Mouse (Mus musculus) liver, embryonic 14.5 days (tissue): ENCODE measurements around the gene Obscn. TPM values are rescaled to one million over a fixed set of nuclear protein-coding genes. Genes with fewer than 3 reads are reported as not detected.

Source experiments
- ATAC-seq: fragments of 200-750 bp; cut with Nextera tagmentation; 2 replicates; pipeline ENCODE4 v1.8.0; 2017; ENCODE audit warnings: moderate number of reproducible peaks, mild to moderate bottlenecking, moderate library complexity; ENCODE audit not compliant: insufficient read depth
- DNase-seq, 3 experiments: peaks; one replicate each; pipeline ENCODE4 v3.0.0-alpha.2; 2012 to 2013; ENCODE audit warnings: low read depth in 3 of 3, low spot score in 3 of 3
- H3K27ac ChIP-seq: fragments of 300-500 bp; sonication (generic); 2 replicates; pipeline ENCODE4 v1.5.1; 2014; ENCODE audit warnings: moderate library complexity, mild to moderate bottlenecking, control low read depth, inconsistent platforms
- H3K27me3 ChIP-seq: fragments of 300-500 bp; sonication (generic); 2 replicates; pipeline ENCODE4 v1.6.1; 2014; ENCODE audit warnings: mild to moderate bottlenecking, low read length, moderate library complexity; ENCODE audit not compliant: control insufficient read depth, insufficient read depth
- H3K36me3 ChIP-seq: fragments of 300-500 bp; sonication (generic); replicated peaks from 2 replicates; pipeline ENCODE4 v1.6.1; 2014; ENCODE audit warnings: low read depth; ENCODE audit not compliant: control insufficient read depth, insufficient read depth
- H3K4me1 ChIP-seq, 2 experiments: fragments of 200-500 bp in 1 of 2; fragments of 300-500 bp in 1 of 2; sonication (generic) in 1 of 2; replicated peaks; 2 replicates each; pipeline ENCODE4 v1.6.1; 2012 to 2014; ENCODE audit warnings: antibody characterized with exemption in 1 of 2, inconsistent platforms in 1 of 2, low read length in 1 of 2; ENCODE audit not compliant: control insufficient read depth in 2 of 2, insufficient read depth in 2 of 2
- H3K4me2 ChIP-seq: fragments of 300-500 bp; sonication (generic); 2 replicates; pipeline ENCODE4 v1.6.1; 2014; ENCODE audit warnings: low read depth, mild to moderate bottlenecking, control low read depth, moderate library complexity
- H3K4me3 ChIP-seq, 2 experiments: fragments of 200-500 bp in 1 of 2; fragments of 300-500 bp in 1 of 2; sonication (generic) in 1 of 2; 2 replicates each; pipeline ENCODE4 v1.5.1; 2012 to 2014; ENCODE audit warnings: low read depth in 2 of 2, low read length in 2 of 2, mild to moderate bottlenecking in 2 of 2, control low read depth in 1 of 2, inconsistent platforms in 1 of 2, moderate library complexity in 1 of 2; ENCODE audit not compliant: insufficient read depth in 1 of 2
- H3K9ac ChIP-seq: fragments of 300-500 bp; sonication (generic); replicated peaks from 2 replicates; pipeline ENCODE4 v1.6.1; 2014; ENCODE audit warnings: mild to moderate bottlenecking, control low read depth, moderate library complexity
- H3K9me3 ChIP-seq: fragments of 300-500 bp; sonication (generic); 2 replicates; pipeline ENCODE4 v1.6.1; 2016; ENCODE audit warnings: low read length, mixed read lengths; ENCODE audit not compliant: control insufficient read depth
- CTCF ChIP-seq: IDR thresholded peaks from 2 replicates; pipeline ENCODE4 v1.5.1; 2016; ENCODE audit warnings: antibody characterized with exemption, low read depth, control low read depth
- EP300 ChIP-seq: IDR thresholded peaks from 2 replicates; pipeline ENCODE4 v1.6.1; 2016; ENCODE audit warnings: antibody characterized with exemption, low read depth
- WGBS: fragments of 180-500 bp; shearing (Covaris S2); extraction: QIAGEN DNeasy Blood & Tissue Kit; methylation state at CpG from one replicate; pipeline ENCODE4 v1.1.7; 2014; ENCODE audit not compliant: insufficient replicate concordance; 5-methylcytosine and 5-hydroxymethylcytosine counted together
- polyA plus RNA-seq, 2 experiments: library from polyadenylated mRNA; depleted of rRNA in 1 of 2; stranded (reverse) in 1 of 2; unstranded in 1 of 2; fragments of >200 nt; fragmentation: Nextera tagmentation in 1 of 2; extraction: Ambion mirVana in 1 of 2; gene quantifications; 2 replicates each; pipeline versions ENCODE4 v1.2.1 to v1.2.3; 2012 to 2014

Gene Obscn
- polyA plus RNA-seq, 2 experiments: 0.06 to 0.11 TPM

- no peak for DNase-seq
- Histone ChIP-seq H3K4me1 (0 out of 4 replicates have a peak, but pooled peaks cover 0 to 4% of the 10 kb centered on the region in 2 experiments), H3K4me3 (no peak overlapping the region), H3K4me2 (no peak overlapping the region), H3K27me3 (no peaks in the 10 kb centered on the region), H3K27ac (no peak overlapping the region), H3K9ac (no peak overlapping the region), H3K9me3 (no peaks in the 10 kb centered on the region), H3K36me3 (no peaks in the 10 kb centered on the region)
- no peak for ATAC-seq
- WGBS: 63% methylated on average over 6 of the region's 6 CpGs
- no peak for TF ChIP-seq EP300
- no peak for TF ChIP-seq CTCF
Observed at GRCm38 (mm10) chr11:58969659-58970058, 166.5 kb downstream of the Obscn start.

- no peaks in the 10 kb centered on the region for H3K36me3 ChIP-seq
- ATAC-seq (no peak), DNase-seq (no peak)
- 74% methylated on average over 8 of the region's 8 CpGs for WGBS
- no peak for TF ChIP-seq CTCF
- no peak for TF ChIP-seq EP300
- no peak overlapping the region for H3K4me3 ChIP-seq
- H3K27ac ChIP-seq: no peak overlapping the region
- H3K4me1 ChIP-seq: 0 out of 4 replicates have a peak, but pooled peaks cover 0 to 4% of the 10 kb centered on the region in 2 experiments
- H3K4me2 ChIP-seq: no peak overlapping the region
- H3K9ac ChIP-seq: no peak overlapping the region
- no peaks in the 10 kb centered on the region; the same call in 1 of the 2 replicates for H3K27me3 ChIP-seq
- no peaks in the 10 kb centered on the region for H3K9me3 ChIP-seq
Observed at GRCm38 (mm10) chr11:58969027-58969426, 167.2 kb downstream of the Obscn start.

DNA sequence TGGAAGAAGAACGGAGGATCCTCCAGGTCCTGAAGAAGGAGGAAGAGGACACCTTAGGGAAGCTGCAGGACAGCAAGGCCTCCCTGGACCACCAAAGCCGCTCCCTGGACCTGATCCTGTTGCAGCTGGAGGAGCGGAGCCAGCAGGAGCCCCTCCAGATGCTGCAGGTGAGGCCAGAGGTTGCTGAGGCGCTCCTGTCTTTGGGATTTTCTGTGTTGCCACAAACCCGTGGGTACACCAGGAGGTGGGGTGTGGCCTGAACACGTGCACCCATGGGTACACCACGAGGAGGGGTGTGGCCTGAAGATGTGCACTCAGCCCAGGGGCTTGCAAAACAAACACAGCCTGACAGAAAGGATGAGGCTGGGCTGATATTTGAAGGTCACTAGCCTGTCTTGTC lies 167.7 kb downstream of the Obscn start:
- 0 out of 4 replicates have a peak, but pooled peaks cover 0 to 4% of the 10 kb centered on the region in 2 experiments for H3K4me1 ChIP-seq
- no peak overlapping the region for H3K4me3 ChIP-seq
- DNase-seq (no peak), ATAC-seq (no peak)
- no peaks in the 10 kb centered on the region for H3K36me3 ChIP-seq
- no peaks in the 10 kb centered on the region for H3K9me3 ChIP-seq
- H3K9ac ChIP-seq: no peak overlapping the region
- 48% methylated on average over 7 of the region's 7 CpGs for WGBS
- H3K27ac ChIP-seq: no peak overlapping the region
- no peak overlapping the region for H3K4me2 ChIP-seq
- TF ChIP-seq CTCF (no peak), EP300 (no peak)
- peaks cover 3% of the 10 kb centered on the region for H3K27me3 ChIP-seq

DNA sequence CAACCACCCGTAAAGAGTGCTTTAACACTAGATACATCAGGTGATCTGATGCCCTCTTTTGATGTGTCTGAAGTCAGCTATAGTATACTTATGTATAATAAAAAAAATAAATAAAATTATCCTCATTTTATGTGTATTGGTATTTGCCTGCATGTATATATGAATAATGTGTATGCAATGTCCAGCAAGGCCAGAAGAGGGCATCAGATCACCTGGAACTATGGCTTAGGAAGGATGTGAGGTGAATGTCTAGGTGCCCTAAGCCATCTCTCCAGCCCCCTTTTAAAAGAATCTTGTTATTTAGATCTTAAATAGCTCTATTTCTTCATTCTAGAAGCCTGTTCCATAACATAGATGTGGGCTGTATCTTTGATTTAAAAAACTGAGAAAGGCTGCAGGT lies 168.9 kb downstream of the Obscn start:
- Histone ChIP-seq H3K4me3 (no peak overlapping the region), H3K9me3 (no peaks in the 10 kb centered on the region), H3K27me3 (peaks cover 11% of the 10 kb centered on the region), H3K4me1 (0 out of 4 replicates have a peak, but pooled peaks cover 0 to 4% of the 10 kb centered on the region in 2 experiments), H3K36me3 (no peaks in the 10 kb centered on the region), H3K9ac (no peak overlapping the region), H3K27ac (no peak overlapping the region), H3K4me2 (no peak overlapping the region)
- DNase-seq (no peak), ATAC-seq (no peak)
- peak; percentile 65 for TF ChIP-seq CTCF
- TF ChIP-seq EP300: no peak
- 77% methylated on average over 1 of the region's 1 CpGs for WGBS

GRCm38 (mm10) chr11:58965001-58965760 lies 171.0 kb downstream of the Obscn start:
- Histone ChIP-seq H3K4me1 (0 out of 4 replicates have a peak, but pooled peaks cover 0 to 4% of the 10 kb centered on the region in 2 experiments), H3K4me3 (no peak overlapping the region), H3K27me3 (peaks cover 25% of the 10 kb centered on the region), H3K36me3 (no peaks in the 10 kb centered on the region), H3K9ac (no peak overlapping the region), H3K4me2 (no peak overlapping the region), H3K9me3 (peaks cover 3% of the 10 kb centered on the region; the same call in 1 of the 2 replicates), H3K27ac (no peak overlapping the region)
- TF ChIP-seq CTCF (no peak), EP300 (no peak)
- 39% methylated on average over 12 of the region's 12 CpGs for WGBS
- no peak for ATAC-seq
- DNase-seq: no peak
